Mouse (Mus musculus) intestine, embryonic 16.5 days (tissue): ENCODE results near the gene 6430548M08Rik. TPM values are rescaled to one million over a fixed set of nuclear protein-coding genes. Genes with fewer than 3 reads are reported as not detected.

Experiments used
- ATAC-seq: fragments of 200-750 bp; cut with Nextera tagmentation; 2 replicates; pipeline ENCODE4 v1.8.0; 2017; ENCODE audit warnings: moderate TSS enrichment, moderate library complexity
- H3K27ac ChIP-seq: fragments of 300-500 bp; sonication (generic); 2 replicates; pipeline ENCODE4 v1.5.1; 2014; ENCODE audit warnings: mild to moderate bottlenecking, low read length
- H3K27me3 ChIP-seq: fragments of 300-500 bp; sonication (generic); replicated peaks from 2 replicates; pipeline ENCODE4 v1.6.1; 2014; ENCODE audit warnings: low read length, control low read depth, mixed read lengths; ENCODE audit not compliant: control insufficient read depth, insufficient read depth
- H3K36me3 ChIP-seq: fragments of 300-500 bp; sonication (generic); 2 replicates; pipeline ENCODE4 v1.6.1; 2014; ENCODE audit warnings: low read length, control low read depth; ENCODE audit not compliant: control insufficient read depth, insufficient read depth
- H3K4me1 ChIP-seq: fragments of 300-500 bp; sonication (generic); 2 replicates; pipeline ENCODE4 v1.6.1; 2014; ENCODE audit warnings: low read length, control low read depth, mixed read lengths; ENCODE audit not compliant: control insufficient read depth, insufficient read depth
- H3K4me2 ChIP-seq: fragments of 300-500 bp; sonication (generic); 2 replicates; pipeline ENCODE4 v1.6.1; 2014; ENCODE audit warnings: low read depth, low read length, control low read depth
- H3K4me3 ChIP-seq: fragments of 300-500 bp; sonication (generic); 2 replicates; pipeline ENCODE4 v1.5.1; 2014; ENCODE audit warnings: mild to moderate bottlenecking, low read length
- H3K9ac ChIP-seq: fragments of 300-500 bp; sonication (generic); 2 replicates; pipeline ENCODE4 v1.6.1; 2014; ENCODE audit warnings: low read depth, low read length
- H3K9me3 ChIP-seq: fragments of 300-500 bp; sonication (generic); 2 replicates; pipeline ENCODE4 v1.6.1; 2016; ENCODE audit warnings: low read length, control low read depth; ENCODE audit not compliant: control insufficient read depth
- WGBS: fragments of 180-500 bp; shearing (Covaris S2); extraction: QIAGEN DNeasy Blood & Tissue Kit; methylation state at CpG from one replicate; pipeline ENCODE4 v1.1.7; 2014; 5-methylcytosine and 5-hydroxymethylcytosine counted together
- polyA plus RNA-seq: library from polyadenylated mRNA; unstranded; fragments of >200 nt; fragmentation: Nextera tagmentation; extraction: Ambion mirVana; gene quantifications from 2 replicates; pipeline ENCODE4 v1.2.1, GENCODE M21; 2015

Gene 6430548M08Rik
- polyA plus RNA-seq, 1 experiment from 2014 or later: 4.6 TPM

GRCm38 (mm10) chr8:120164026-120164425, 50.1 kb downstream of the 6430548M08Rik start:
- no peaks in the 10 kb centered on the region for H3K36me3 ChIP-seq
- no peak overlapping the region for H3K4me2 ChIP-seq
- H3K9ac ChIP-seq: no peak overlapping the region
- no peak for ATAC-seq
- no peak overlapping the region for H3K27ac ChIP-seq
- no peaks in the 10 kb centered on the region for H3K4me1 ChIP-seq
- H3K4me3 ChIP-seq: no peak overlapping the region
- no peaks in the 10 kb centered on the region for H3K9me3 ChIP-seq
- 81% methylated on average over 5 of the region's 5 CpGs for WGBS
- H3K27me3 ChIP-seq: no peaks in the 10 kb centered on the region

- Histone ChIP-seq H3K27ac (no peak overlapping the region), H3K9ac (no peak overlapping the region), H3K4me3 (no peak overlapping the region), H3K4me1 (no peaks in the 10 kb centered on the region), H3K4me2 (no peak overlapping the region), H3K27me3 (no peaks in the 10 kb centered on the region), H3K9me3 (no peaks in the 10 kb centered on the region), H3K36me3 (no peaks in the 10 kb centered on the region)
- ATAC-seq: no peak
- WGBS: 80% methylated on average over 8 of the region's 8 CpGs
These were observed 53.2 kb downstream of the 6430548M08Rik start for GRCm38 (mm10) chr8:120167136-120167535.

GRCm38 (mm10) chr8:120167821-120168220, 53.9 kb downstream of the 6430548M08Rik start:
- no peaks in the 10 kb centered on the region for H3K4me1 ChIP-seq
- no peaks in the 10 kb centered on the region for H3K9me3 ChIP-seq
- 43% methylated on average over 5 of the region's 5 CpGs for WGBS
- no peak for ATAC-seq
- no peaks in the 10 kb centered on the region for H3K27me3 ChIP-seq
- no peak overlapping the region for H3K4me3 ChIP-seq
- H3K36me3 ChIP-seq: no peaks in the 10 kb centered on the region
- no peak overlapping the region for H3K4me2 ChIP-seq
- H3K9ac ChIP-seq: no peak overlapping the region
- H3K27ac ChIP-seq: no peak overlapping the region

DNA sequence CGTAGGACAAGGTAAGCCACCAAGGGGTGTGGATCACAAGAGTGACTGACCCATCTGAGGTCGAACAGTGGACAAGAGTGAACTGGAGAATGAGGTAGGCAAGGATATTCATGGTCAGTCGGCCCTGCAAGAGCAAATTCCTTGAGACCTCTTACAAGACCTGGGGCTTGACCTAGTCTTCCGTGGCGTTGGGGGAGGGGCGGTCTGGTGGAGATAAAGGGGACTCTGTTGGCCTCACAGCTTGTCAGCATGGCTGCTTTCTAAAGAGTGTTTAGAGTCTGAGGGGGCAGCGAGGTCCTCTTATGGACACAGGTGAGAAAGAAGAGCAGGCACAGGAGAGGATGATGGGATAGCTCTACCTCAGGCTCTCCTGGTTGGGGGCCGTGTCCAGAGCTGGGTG, 55.2 kb downstream of the 6430548M08Rik start:
- 52% methylated on average over 8 of the region's 8 CpGs for WGBS
- ATAC-seq: no peak
- Histone ChIP-seq H3K9ac (no peak overlapping the region), H3K4me2 (no peak overlapping the region), H3K4me3 (no peak overlapping the region), H3K4me1 (no peaks in the 10 kb centered on the region), H3K27ac (no peak overlapping the region), H3K27me3 (no peaks in the 10 kb centered on the region), H3K9me3 (no peaks in the 10 kb centered on the region), H3K36me3 (no peaks in the 10 kb centered on the region)

- Histone ChIP-seq H3K9me3 (no peaks in the 10 kb centered on the region), H3K4me3 (no peak overlapping the region), H3K36me3 (no peaks in the 10 kb centered on the region), H3K9ac (no peak overlapping the region), H3K27ac (no peak overlapping the region), H3K4me1 (peaks cover 13% of the 10 kb centered on the region), H3K27me3 (peaks cover 5% of the 10 kb centered on the region; the same call in 1 of the 2 replicates), H3K4me2 (no peak overlapping the region)
- ATAC-seq: no peak
- WGBS: 87% methylated on average over 1 of the region's 1 CpGs
These were observed 59.2 kb downstream of the 6430548M08Rik start for GRCm38 (mm10) chr8:120173195-120173594.

DNA sequence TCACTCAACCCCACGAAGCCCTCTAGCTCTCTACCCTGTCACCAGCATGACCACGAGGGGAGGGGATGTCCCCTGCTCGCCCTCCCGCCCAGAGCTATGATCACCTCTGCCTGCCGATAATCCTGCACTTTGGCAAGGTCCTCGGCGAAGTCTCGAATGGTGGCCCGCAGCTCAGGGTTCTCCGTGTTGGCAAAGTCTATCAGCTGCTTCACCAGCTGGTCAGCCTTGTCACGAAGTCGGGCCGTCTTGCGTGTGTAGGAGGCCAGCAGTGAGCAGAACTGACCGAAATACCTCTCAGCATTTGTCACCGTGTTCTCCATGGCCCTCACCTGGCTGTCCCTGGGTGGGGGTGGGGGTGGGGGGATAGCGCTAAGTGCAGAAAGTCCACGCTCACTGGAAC, 60.7 kb downstream of the 6430548M08Rik start:
- no peaks in the 10 kb centered on the region for H3K36me3 ChIP-seq
- WGBS: 58% methylated on average over 18 of the region's 18 CpGs
- H3K9me3 ChIP-seq: no peaks in the 10 kb centered on the region
- no peak overlapping the region for H3K4me2 ChIP-seq
- no peak overlapping the region for H3K9ac ChIP-seq
- no peak overlapping the region for H3K4me3 ChIP-seq
- ATAC-seq: no peak
- H3K27ac ChIP-seq: no peak overlapping the region
- H3K4me1 ChIP-seq: peaks cover 24% of the 10 kb centered on the region
- peaks cover 5% of the 10 kb centered on the region; the same call in 1 of the 2 replicates for H3K27me3 ChIP-seq

- Histone ChIP-seq H3K36me3 (no peaks in the 10 kb centered on the region), H3K4me2 (no peak overlapping the region), H3K9me3 (no peaks in the 10 kb centered on the region), H3K4me1 (peaks cover 29% of the 10 kb centered on the region), H3K27ac (0 out of 2 replicates have a peak overlapping the region, but pooled peaks have one; percentile 4), H3K9ac (no peak overlapping the region), H3K4me3 (no peak overlapping the region), H3K27me3 (peaks cover 5% of the 10 kb centered on the region; the same call in 1 of the 2 replicates)
- no peak for ATAC-seq
- 50% methylated on average over 4 of the region's 4 CpGs for WGBS
These were observed 62.7 kb downstream of the 6430548M08Rik start for GRCm38 (mm10) chr8:120176605-120177004.

DNA sequence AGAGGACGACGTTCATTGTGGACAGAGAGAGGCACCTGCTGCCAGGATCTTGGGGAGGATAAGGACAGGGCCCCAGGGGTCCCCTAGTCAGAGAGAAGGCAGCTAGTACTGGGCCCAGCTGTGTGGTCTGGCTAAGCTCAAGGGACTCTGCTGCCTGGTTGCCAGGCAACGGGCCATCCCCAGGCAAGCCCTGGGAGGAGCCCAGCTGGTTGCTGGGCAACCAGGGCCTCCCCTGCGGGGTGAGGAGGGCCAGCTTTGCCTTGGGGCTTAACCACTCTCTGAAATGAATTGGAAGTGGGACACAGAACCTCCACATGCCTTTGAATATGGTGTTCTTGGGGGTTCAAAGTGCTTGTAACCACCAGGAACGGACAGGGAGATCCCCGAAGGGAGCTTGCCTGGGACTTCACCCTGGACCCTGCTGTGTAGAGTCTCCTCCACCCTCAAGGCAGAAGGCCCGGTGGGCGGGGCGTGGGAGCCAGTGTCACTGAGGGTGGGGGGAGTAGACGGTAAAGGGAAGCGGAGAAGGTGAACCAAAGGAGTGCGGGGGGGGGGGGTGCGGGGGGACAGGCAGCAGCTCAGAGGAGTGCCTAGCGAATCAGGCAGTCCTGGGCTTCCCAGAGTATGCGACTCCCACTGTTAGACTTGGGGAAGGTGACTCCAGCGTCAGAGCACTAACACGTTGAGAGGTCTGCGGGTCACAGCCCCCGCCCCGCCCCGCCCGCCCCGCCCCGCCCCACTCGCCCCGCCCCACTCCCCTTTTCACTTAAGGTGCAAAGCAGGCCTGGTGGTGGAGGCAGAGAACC, 63.6 kb downstream of the 6430548M08Rik start, which contains the start of gene Fam92b:
Gene Fam92b (minus strand): TSS at position 149 of the 806 bp plus-strand sequence.
- Histone ChIP-seq H3K27ac (peak within 1 kb of the TSS; percentile 56), H3K4me1 (peaks cover 29% of the 10 kb centered on the region), H3K9ac (no peak within 1 kb of the TSS), H3K9me3 (no peaks in the 10 kb centered on the region), H3K36me3 (no peaks in the 10 kb centered on the region), H3K4me3 (0 out of 2 replicates have a peak within 1 kb of the TSS, but pooled peaks have one; percentile 9), H3K27me3 (peaks cover 5% of the 10 kb centered on the region; the same call in 1 of the 2 replicates), H3K4me2 (peak within 1 kb of the TSS; percentile 41)
- 1% methylated on average over 24 of the region's 26 CpGs for WGBS
- ATAC-seq: peak; percentile 82

DNA sequence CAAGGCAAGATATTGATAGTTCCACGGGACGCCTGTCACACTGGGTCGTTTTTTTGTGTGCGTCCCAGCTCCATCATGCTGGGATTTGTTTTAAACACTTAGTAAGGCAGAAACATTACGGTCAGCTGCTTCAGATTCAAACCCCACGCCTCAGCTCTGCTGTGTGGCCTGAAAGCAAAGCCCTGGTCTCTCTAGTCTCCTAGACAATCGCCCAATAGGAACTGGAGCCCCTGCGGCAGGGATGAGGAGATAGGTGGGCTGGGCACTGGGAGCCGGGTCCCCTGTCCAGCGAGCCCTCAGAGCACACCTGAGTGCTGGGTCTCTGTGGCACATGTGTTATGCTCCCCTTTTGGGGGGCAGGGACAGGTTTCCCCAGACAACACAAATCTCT, 64.2 kb downstream of the 6430548M08Rik start:
- WGBS: 17% methylated on average over 10 of the region's 10 CpGs
- H3K4me1 ChIP-seq: peaks cover 29% of the 10 kb centered on the region
- H3K9me3 ChIP-seq: no peaks in the 10 kb centered on the region
- H3K27me3 ChIP-seq: peaks cover 5% of the 10 kb centered on the region; the same call in 1 of the 2 replicates
- no peak overlapping the region for H3K27ac ChIP-seq
- no peak overlapping the region for H3K4me3 ChIP-seq
- H3K9ac ChIP-seq: no peak overlapping the region
- H3K4me2 ChIP-seq: no peak overlapping the region
- no peaks in the 10 kb centered on the region for H3K36me3 ChIP-seq
- no peak for ATAC-seq
